Mouse (Mus musculus) ES-Bruce4 (cell line): ENCODE measurements at regions not wholly inside any gene's neighbourhood (a gene's known extent, or its start where the extent isn't known, plus 50 kb on each side); places are given as distances from the start of the nearest gene placed in this dataset.

Experiments used
- H3K27ac ChIP-seq: 2 replicates; pipeline ENCODE4 v1.5.1; 2012; ENCODE audit warnings: low read length, inconsistent platforms; ENCODE audit not compliant: insufficient read depth
- H3K27me3 ChIP-seq: 2 replicates; pipeline ENCODE4 v1.6.1; 2012; ENCODE audit warnings: mild to moderate bottlenecking, low read length, inconsistent platforms; ENCODE audit not compliant: control insufficient read depth, poor library complexity, insufficient read depth, severe bottlenecking
- H3K36me3 ChIP-seq: 2 replicates; pipeline ENCODE4 v1.6.1; 2012; ENCODE audit warnings: inconsistent platforms, mild to moderate bottlenecking, low read length, moderate library complexity; ENCODE audit not compliant: control insufficient read depth, poor library complexity, insufficient read depth, severe bottlenecking
- H3K4me1 ChIP-seq: one replicate; pipeline ENCODE4 v1.8.1; 2011; ENCODE audit warnings: low read length; ENCODE audit not compliant: control insufficient read depth, insufficient read depth
- H3K4me3 ChIP-seq: 2 replicates; pipeline ENCODE4 v1.5.1; 2011; ENCODE audit warnings: low read depth, mild to moderate bottlenecking, low read length
- H3K9ac ChIP-seq: 2 replicates; pipeline ENCODE4 v1.6.1; 2012; ENCODE audit warnings: low read depth, mild to moderate bottlenecking, inconsistent platforms; ENCODE audit not compliant: poor library complexity, severe bottlenecking
- H3K9me3 ChIP-seq: replicated peaks from 2 replicates; pipeline ENCODE4 v1.6.1; 2012; ENCODE audit warnings: mild to moderate bottlenecking, low read length, inconsistent platforms; ENCODE audit not compliant: control insufficient read depth, poor library complexity, insufficient read depth, severe bottlenecking
- CTCF ChIP-seq: IDR thresholded peaks from one replicate; pipeline ENCODE4 v1.8.1; 2011; ENCODE audit warnings: low read depth, low read length
- EP300 ChIP-seq: IDR thresholded peaks from 2 replicates; pipeline ENCODE4 v1.6.1; 2011; ENCODE audit warnings: low read depth, low read length; ENCODE audit not compliant: insufficient read depth
- POLR2A ChIP-seq: IDR thresholded peaks from one replicate; pipeline ENCODE4 v1.8.1; 2011; ENCODE audit warnings: low read length; ENCODE audit not compliant: insufficient read depth

DNA sequence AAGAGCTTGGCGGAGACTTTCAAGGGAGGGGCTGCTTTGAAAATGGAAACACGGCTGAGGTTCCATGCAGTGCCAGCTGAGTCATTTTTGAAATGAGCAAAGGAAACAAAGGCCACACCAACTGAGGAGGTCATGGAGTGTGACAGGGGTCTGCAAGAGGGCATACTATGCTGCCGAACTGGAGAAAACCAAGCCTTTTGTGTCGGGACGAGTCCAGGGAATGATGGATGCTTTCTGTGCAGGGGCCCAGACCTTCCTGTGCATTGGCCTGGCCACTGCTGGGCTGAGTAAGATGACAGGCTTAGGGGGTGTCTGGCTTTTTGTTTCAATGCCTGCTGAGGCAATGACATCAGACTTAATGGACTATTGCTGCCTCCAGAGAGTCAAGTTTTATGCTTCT, 203.8 kb upstream of the Ubash3b start:
- TF ChIP-seq POLR2A (no peak), EP300 (no peak), CTCF (no peak)
- no peaks in the 10 kb centered on the region for H3K4me1 ChIP-seq
- H3K4me3 ChIP-seq, result no peak overlapping the region
- no peak overlapping the region for H3K27ac ChIP-seq
- no peaks in the 10 kb centered on the region for H3K36me3 ChIP-seq
- H3K9me3 ChIP-seq, result no peaks in the 10 kb centered on the region
- H3K9ac ChIP-seq, result no peak overlapping the region
- no peaks in the 10 kb centered on the region for H3K27me3 ChIP-seq

DNA sequence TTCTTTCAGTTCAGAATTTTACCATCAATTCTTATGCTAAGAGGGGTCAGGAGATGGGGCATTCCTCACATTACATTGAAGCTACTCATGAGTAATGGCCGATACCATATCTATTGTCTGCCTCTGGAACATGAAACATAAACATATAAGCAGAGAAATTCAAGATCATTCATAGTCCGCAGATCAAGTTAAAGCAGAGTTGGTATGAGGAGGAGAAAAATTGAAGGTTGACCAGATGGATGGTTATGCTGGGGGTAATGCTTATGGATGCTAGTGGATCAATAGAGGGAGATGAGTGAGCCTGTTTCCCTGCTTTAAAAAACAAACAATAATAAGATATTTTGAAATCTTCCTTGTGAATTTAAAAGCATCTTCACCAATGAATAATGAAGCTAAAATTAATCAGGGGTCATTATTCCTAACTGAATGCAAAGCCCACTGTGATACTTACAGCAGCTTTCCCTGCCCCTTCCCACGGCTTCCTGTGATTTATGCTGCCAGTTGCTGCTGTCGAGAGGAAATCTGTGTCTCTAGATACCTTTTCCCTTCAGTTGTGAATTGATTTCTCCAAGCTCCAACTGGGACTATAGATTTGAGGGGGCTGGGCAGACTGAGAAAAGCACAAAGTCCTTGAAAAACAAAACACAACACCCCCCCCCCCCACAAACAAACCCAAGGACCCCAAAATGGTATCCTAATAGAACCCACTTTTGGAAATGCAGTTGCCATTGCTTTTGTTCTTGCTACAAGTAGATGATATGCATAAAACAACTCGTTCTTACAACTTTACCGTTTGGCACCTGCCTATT, 203.1 kb upstream of the Ubash3b start:
- Histone ChIP-seq H3K27me3 (no peaks in the 10 kb centered on the region), H3K4me1 (no peaks in the 10 kb centered on the region), H3K27ac (no peak overlapping the region), H3K36me3 (no peaks in the 10 kb centered on the region), H3K4me3 (no peak overlapping the region), H3K9ac (no peak overlapping the region), H3K9me3 (no peaks in the 10 kb centered on the region)
- TF ChIP-seq EP300, result no peak
- TF ChIP-seq POLR2A, result no peak
- no peak for TF ChIP-seq CTCF

DNA sequence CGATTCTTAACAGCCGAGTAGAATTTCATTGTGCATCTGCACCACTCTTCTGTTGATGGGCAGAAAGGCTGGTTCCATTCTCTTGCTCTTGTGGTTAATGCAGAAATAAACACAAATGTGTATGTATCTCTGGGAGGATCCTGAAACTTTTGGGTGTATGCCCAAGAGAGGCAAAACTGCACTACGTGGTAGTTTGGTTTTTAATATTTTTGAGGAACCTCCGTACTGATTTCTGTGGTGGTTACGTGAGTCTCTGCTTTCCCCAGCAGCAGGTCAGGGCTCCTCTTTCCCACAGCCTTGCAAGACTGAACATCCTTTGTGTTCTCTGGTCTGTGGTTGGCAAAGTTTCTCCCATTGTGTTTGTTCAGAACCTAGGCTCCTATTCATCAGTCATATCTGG, 198.9 kb upstream of the Ubash3b start:
- no peak overlapping the region for H3K27ac ChIP-seq
- no peaks in the 10 kb centered on the region for H3K27me3 ChIP-seq
- no peak for TF ChIP-seq POLR2A
- TF ChIP-seq EP300, result no peak
- no peak for TF ChIP-seq CTCF
- no peaks in the 10 kb centered on the region for H3K9me3 ChIP-seq
- H3K36me3 ChIP-seq, result no peaks in the 10 kb centered on the region
- no peaks in the 10 kb centered on the region for H3K4me1 ChIP-seq
- no peak overlapping the region for H3K9ac ChIP-seq
- no peak overlapping the region for H3K4me3 ChIP-seq

DNA sequence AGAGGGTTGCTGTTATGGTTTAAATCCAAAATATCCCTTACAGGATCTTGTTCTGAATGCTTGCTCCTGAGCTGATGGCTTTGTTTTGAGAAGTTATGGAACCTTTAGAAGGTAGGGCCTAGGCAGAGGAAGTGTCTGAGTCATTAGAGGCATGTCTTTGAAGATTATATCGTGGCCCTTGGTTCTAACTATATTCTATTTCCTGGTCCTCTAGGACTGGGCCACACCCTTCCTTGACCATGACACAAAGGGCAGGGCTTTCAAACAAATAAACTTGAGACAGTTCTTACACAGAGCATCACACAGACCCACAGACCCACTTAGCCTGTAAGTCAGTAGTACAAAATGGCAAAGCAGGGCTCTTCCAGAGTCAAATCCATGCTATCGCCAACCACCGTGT, 197.8 kb upstream of the Ubash3b start:
- Histone ChIP-seq H3K4me3 (no peak overlapping the region), H3K9me3 (no peaks in the 10 kb centered on the region), H3K9ac (no peak overlapping the region), H3K4me1 (no peaks in the 10 kb centered on the region), H3K36me3 (no peaks in the 10 kb centered on the region), H3K27me3 (no peaks in the 10 kb centered on the region), H3K27ac (no peak overlapping the region)
- TF ChIP-seq CTCF (no peak), POLR2A (no peak), EP300 (no peak)

DNA sequence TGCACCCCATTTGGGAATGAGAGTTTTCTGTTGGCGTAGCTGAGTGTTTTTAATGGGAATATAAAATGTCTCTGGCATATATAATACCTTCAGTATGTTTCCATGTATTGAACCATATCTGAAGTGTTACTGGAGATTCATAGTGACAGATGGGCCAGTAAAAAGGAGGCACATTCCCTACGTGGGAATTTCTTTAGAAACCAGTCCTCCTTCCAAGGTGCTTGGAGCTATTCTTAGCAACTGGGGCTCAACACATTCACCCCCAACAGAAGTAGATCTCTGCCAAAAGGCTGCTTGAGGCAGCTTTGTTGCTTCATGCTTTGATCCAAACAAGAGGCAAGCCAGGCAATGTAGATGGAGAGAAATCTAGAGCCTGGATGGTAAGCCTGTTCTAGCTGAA, 183.8 kb upstream of the Ubash3b start:
- Histone ChIP-seq H3K9me3 (0 out of 2 replicates have a peak, but pooled peaks cover 2% of the 10 kb centered on the region), H3K9ac (no peak overlapping the region), H3K4me1 (no peaks in the 10 kb centered on the region), H3K27ac (no peak overlapping the region), H3K4me3 (no peak overlapping the region), H3K27me3 (no peaks in the 10 kb centered on the region; the same call in 1 of the 2 replicates), H3K36me3 (no peaks in the 10 kb centered on the region)
- TF ChIP-seq EP300 (no peak), POLR2A (no peak), CTCF (no peak)

DNA sequence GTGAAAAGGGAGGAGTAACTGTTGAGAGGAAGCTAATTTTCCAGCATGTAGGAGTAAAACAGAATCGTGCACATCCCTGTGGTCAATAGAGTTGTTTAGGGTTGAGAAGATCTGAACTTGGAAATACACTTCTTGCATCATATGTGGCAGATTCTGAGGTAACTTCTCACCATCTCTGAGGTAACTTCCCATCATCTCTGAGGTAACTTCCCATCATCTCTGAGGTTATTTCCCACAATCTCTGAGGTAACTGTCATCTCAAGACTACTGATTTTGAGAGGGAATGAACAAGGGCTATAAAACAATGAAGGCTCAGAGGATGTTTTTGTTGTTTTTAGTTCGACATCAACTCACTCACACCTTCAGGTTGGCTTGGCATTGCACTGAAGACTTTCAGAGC, 175.9 kb upstream of the Ubash3b start:
- Histone ChIP-seq H3K9me3 (no peaks in the 10 kb centered on the region), H3K27ac (no peak overlapping the region), H3K4me3 (no peak overlapping the region), H3K9ac (no peak overlapping the region), H3K4me1 (no peaks in the 10 kb centered on the region), H3K36me3 (no peaks in the 10 kb centered on the region), H3K27me3 (no peaks in the 10 kb centered on the region)
- no peak for TF ChIP-seq EP300
- TF ChIP-seq POLR2A, result no peak
- TF ChIP-seq CTCF, result no peak
